Mouse (Mus musculus) stomach, embryonic 14.5 days (tissue): ENCODE data around the gene Gng10. TPM values are rescaled to one million over a fixed set of nuclear protein-coding genes. Genes with fewer than 3 reads are reported as not detected.

ENCODE experiments used
- ATAC-seq: fragments of 200-750 bp; cut with Nextera tagmentation; 2 replicates; pipeline ENCODE4 v1.8.0; 2017; ENCODE audit warnings: low read depth, moderate TSS enrichment; ENCODE audit not compliant: insufficient number of reproducible peaks, insufficient read depth, low FRiP score
- H3K27ac ChIP-seq: fragments of 300-500 bp; sonication (generic); 2 replicates; pipeline ENCODE4 v1.5.1; 2014; ENCODE audit warnings: mild to moderate bottlenecking, low read length, moderate library complexity, mixed read lengths
- H3K27me3 ChIP-seq: fragments of 300-500 bp; sonication (generic); 2 replicates; pipeline ENCODE4 v1.6.1; 2014; ENCODE audit warnings: low read length, control low read depth, mixed read lengths; ENCODE audit not compliant: control insufficient read depth, insufficient read depth
- H3K36me3 ChIP-seq: fragments of 300-500 bp; sonication (generic); 2 replicates; pipeline ENCODE4 v1.6.1; 2014; ENCODE audit warnings: mild to moderate bottlenecking, control low read depth, low read length, moderate library complexity, mixed read lengths; ENCODE audit not compliant: control insufficient read depth, insufficient read depth
- H3K4me1 ChIP-seq: fragments of 300-500 bp; sonication (generic); 2 replicates; pipeline ENCODE4 v1.6.1; 2014; ENCODE audit warnings: low read length, control low read depth, mixed read lengths; ENCODE audit not compliant: control insufficient read depth, insufficient read depth
- H3K4me2 ChIP-seq: fragments of 300-500 bp; sonication (generic); replicated peaks from 2 replicates; pipeline ENCODE4 v1.6.1; 2014; ENCODE audit warnings: low read depth, low read length, control low read depth
- H3K4me3 ChIP-seq: fragments of 300-500 bp; sonication (generic); 2 replicates; pipeline ENCODE4 v1.5.1; 2014; ENCODE audit warnings: low read depth, low read length, control low read depth
- H3K9ac ChIP-seq: fragments of 300-500 bp; sonication (generic); replicated peaks from 2 replicates; pipeline ENCODE4 v1.6.1; 2014; ENCODE audit warnings: low read depth, mild to moderate bottlenecking, control low read depth, low read length, moderate library complexity, mixed read lengths
- H3K9me3 ChIP-seq: fragments of 300-500 bp; sonication (generic); 2 replicates; pipeline ENCODE4 v1.6.1; 2016; ENCODE audit warnings: low read depth, low read length, control low read depth; ENCODE audit not compliant: control insufficient read depth
- WGBS: fragments of 180-500 bp; shearing (Covaris S2); extraction: QIAGEN DNeasy Blood & Tissue Kit; methylation state at CpG from one replicate; pipeline ENCODE4 v1.1.7; 2014; 5-methylcytosine and 5-hydroxymethylcytosine counted together
- polyA plus RNA-seq: library from polyadenylated mRNA; unstranded; fragments of >200 nt; fragmentation: Nextera tagmentation; extraction: Ambion mirVana; gene quantifications from 2 replicates; pipeline ENCODE4 v1.2.1, GENCODE M21; 2014

The Gng10 gene
- polyA plus RNA-seq, 1 experiment from 2014 or later: 173 TPM

DNA sequence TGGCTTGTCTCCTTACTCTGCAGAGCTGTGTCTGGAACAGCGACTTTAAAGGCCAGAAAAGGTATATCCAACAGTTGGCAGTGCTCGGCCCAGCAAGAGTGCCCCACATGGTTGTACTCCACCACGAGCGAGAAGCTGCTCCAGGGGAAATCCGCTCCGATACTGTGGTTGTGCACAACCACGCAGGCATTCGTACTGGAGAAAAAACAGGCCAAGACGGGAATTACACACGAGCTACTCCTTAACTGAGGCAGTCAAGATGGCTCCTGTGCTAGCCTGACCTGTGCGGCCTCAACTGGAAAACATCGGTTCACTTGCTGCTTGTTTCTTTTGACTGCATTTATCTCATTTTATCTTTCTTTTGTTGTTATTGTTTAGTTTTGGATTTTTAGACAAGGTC is 27.6 kb downstream of the Gng10 start:
- no peak for ATAC-seq
- Histone ChIP-seq H3K4me2 (no peak overlapping the region), H3K9me3 (no peaks in the 10 kb centered on the region), H3K9ac (no peak overlapping the region), H3K4me3 (no peak overlapping the region), H3K4me1 (no peaks in the 10 kb centered on the region), H3K27me3 (no peaks in the 10 kb centered on the region), H3K27ac (no peak overlapping the region), H3K36me3 (no peaks in the 10 kb centered on the region)
- 77% methylated on average over 12 of the region's 12 CpGs for WGBS

DNA sequence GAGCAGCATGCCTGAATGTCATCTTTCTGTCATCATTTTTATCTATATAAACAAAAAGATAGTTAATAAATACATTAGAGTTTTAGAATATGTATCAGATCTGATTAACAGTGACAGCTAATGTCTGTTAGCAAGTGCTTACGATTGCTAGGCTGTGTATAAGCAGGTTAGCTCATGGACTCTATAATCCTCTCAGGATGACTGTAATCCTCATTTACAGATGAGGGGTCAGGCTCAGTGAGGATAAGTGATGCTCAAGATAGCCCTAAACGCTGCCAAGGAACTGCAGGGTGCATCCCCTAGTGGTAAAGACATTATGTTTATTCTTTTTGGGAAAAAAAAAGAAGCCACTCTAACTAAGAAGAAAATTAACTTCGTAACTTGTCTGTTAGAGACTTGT is 34.4 kb downstream of the Gng10 start:
- 42% methylated on average over 3 of the region's 3 CpGs for WGBS
- Histone ChIP-seq H3K9ac (no peak overlapping the region), H3K4me3 (no peak overlapping the region), H3K27ac (no peak overlapping the region), H3K9me3 (no peaks in the 10 kb centered on the region), H3K4me1 (no peaks in the 10 kb centered on the region), H3K36me3 (no peaks in the 10 kb centered on the region), H3K27me3 (no peaks in the 10 kb centered on the region), H3K4me2 (no peak overlapping the region)
- ATAC-seq: no peak

DNA sequence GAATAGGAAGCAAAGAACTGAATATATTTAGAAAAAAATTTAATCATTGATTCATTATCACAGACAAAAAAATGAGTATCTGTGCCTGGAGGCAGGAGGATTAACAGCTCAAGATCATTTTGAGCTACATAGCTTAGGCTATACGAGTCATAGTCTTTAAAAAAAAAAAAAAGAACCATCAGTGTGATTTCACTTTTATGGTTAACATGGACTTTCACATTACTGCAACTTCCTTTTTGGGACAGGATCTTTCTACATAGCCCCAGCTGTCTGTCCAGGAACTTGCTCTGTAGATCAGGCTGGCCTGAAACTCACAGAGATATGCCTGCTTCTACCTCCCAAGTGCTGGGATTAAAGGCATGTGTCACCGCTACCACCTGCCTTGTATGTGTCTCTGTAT is 48.5 kb downstream of the Gng10 start:
- WGBS: 73% methylated on average over 2 of the region's 2 CpGs
- Histone ChIP-seq H3K4me1 (no peaks in the 10 kb centered on the region), H3K27ac (no peak overlapping the region), H3K36me3 (no peaks in the 10 kb centered on the region), H3K4me3 (no peak overlapping the region), H3K9ac (no peak overlapping the region), H3K4me2 (no peak overlapping the region), H3K27me3 (no peaks in the 10 kb centered on the region), H3K9me3 (no peaks in the 10 kb centered on the region)
- no peak for ATAC-seq

DNA sequence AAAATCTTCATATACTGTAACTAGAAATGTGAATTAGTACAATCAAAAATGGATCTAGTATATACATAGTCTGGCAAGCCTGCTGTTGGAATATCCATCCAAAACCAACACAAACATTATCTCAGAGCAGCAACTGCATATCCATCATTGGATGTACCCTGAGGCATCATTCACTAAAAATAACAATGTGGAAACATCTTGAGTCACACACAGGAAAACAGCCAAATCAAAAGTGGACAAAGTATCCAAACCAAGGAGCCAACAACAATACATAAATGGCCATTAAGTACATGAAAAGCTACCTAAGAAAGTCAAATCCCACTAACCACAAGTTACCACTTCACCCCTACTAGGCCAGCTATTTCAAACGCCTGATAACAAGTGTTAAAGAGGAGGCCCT is 54.5 kb downstream of the Gng10 start:
- WGBS: 27% methylated on average over 1 of the region's 1 CpGs
- Histone ChIP-seq H3K4me3 (no peak overlapping the region), H3K9ac (no peak overlapping the region), H3K27me3 (no peaks in the 10 kb centered on the region), H3K9me3 (no peaks in the 10 kb centered on the region), H3K27ac (no peak overlapping the region), H3K4me1 (no peaks in the 10 kb centered on the region), H3K4me2 (no peak overlapping the region), H3K36me3 (no peaks in the 10 kb centered on the region)
- ATAC-seq: no peak

Other genes starting within 250 kb of the Gng10 start
- 0.28 TPM in 1 of 2 replicates, not detected in the other for gene Olfr267, start 247.4 kb upstream of the Gng10 start, polyA plus RNA-seq
- gene Ecpas, start 122.3 kb upstream of the Gng10 start, polyA plus RNA-seq: 41.0 and 47.7 TPM in 2 replicates
- 0.68 and 1.2 TPM in 2 replicates for gene Zkscan16, start 91.5 kb upstream of the Gng10 start, polyA plus RNA-seq
- gene Ptgr1, start 48.0 kb upstream of the Gng10 start, polyA plus RNA-seq: 63.4 and 67.3 TPM in 2 replicates
- gene Dnajc25, start 40.0 kb upstream of the Gng10 start, polyA plus RNA-seq: 14.4 and 16.9 TPM in 2 replicates
- gene Gm20503, start 31.9 kb upstream of the Gng10 start, polyA plus RNA-seq: 10.2 and 11.8 TPM in 2 replicates
- gene AI481877, start 103.9 kb downstream of the Gng10 start, polyA plus RNA-seq: not detected in 2 replicates
- gene Ugcg, start 154.2 kb downstream of the Gng10 start, polyA plus RNA-seq: 15.0 and 15.8 TPM in 2 replicates